Mouse (Mus musculus) liver, embryonic 14.5 days (tissue): Measurements from ENCODE around the gene Zfp36l1.

ENCODE experiments used
- CTCF ChIP-seq: IDR thresholded peaks from 2 replicates; pipeline ENCODE4 v1.5.1; 2016; ENCODE audit warnings: antibody characterized with exemption, low read depth, control low read depth
- EP300 ChIP-seq: IDR thresholded peaks from 2 replicates; pipeline ENCODE4 v1.6.1; 2016; ENCODE audit warnings: antibody characterized with exemption, low read depth

- TF ChIP-seq EP300, result no peak
- no peak for TF ChIP-seq CTCF
These were observed 647 bp downstream of the Zfp36l1 start for GRCm38 (mm10) chr12:80112071-80112660.
